Mouse (Mus musculus) heart, adult 2 months (tissue): ENCODE results near the gene Mfrp. TPM values are rescaled to one million over a fixed set of nuclear protein-coding genes. Genes with fewer than 3 reads are reported as not detected.
A peak's percentile ranks its signal among the peaks of the same experiment; 100 is the strongest.

Experiments used
- DNase-seq, 2 experiments: peaks; one replicate each; pipeline ENCODE4 v3.0.0; 2021
- H3K27ac ChIP-seq: fragments of 200-600 bp; 2 replicates; pipeline ENCODE4 v1.8.1; 2022
- H3K27me3 ChIP-seq: fragments of 200-500 bp; 2 replicates; pipeline ENCODE4 v1.6.1; 2012; ENCODE audit warnings: mild to moderate bottlenecking, low read length, inconsistent platforms, mixed read lengths; ENCODE audit not compliant: control insufficient read depth, insufficient read depth
- H3K36me3 ChIP-seq: fragments of 200-500 bp; 2 replicates; pipeline ENCODE4 v1.6.1; 2012; ENCODE audit warnings: low read length, inconsistent platforms; ENCODE audit not compliant: control insufficient read depth, insufficient read depth
- H3K4me1 ChIP-seq: fragments of 200-500 bp; 2 replicates; pipeline ENCODE4 v1.6.1; 2011; ENCODE audit warnings: low read length; ENCODE audit not compliant: control insufficient read depth, insufficient read depth
- H3K4me3 ChIP-seq: fragments of 200-600 bp; 2 replicates; pipeline ENCODE4 v1.8.1; 2022
- H3K79me2 ChIP-seq: fragments of 200-500 bp; replicated peaks from 2 replicates; pipeline ENCODE4 v1.6.1; 2012; ENCODE audit warnings: mild to moderate bottlenecking, inconsistent platforms, low read length, moderate library complexity, mixed read lengths; ENCODE audit not compliant: control insufficient read depth, insufficient read depth
- H3K9ac ChIP-seq: fragments of 200-500 bp; 2 replicates; pipeline ENCODE4 v1.6.1; 2012; ENCODE audit warnings: low read depth, mild to moderate bottlenecking, control low read depth, inconsistent platforms, low read length, mixed read lengths
- CTCF ChIP-seq: fragments of 200-600 bp; IDR thresholded peaks from 2 replicates; pipeline ENCODE4 v1.8.1; 2022; ENCODE audit warnings: antibody characterized with exemption, mild to moderate bottlenecking, moderate library complexity
- EP300 ChIP-seq: fragments of 200-500 bp; IDR thresholded peaks from 2 replicates; pipeline ENCODE4 v1.6.1; 2011; ENCODE audit warnings: low read depth, low read length, control low read depth; ENCODE audit not compliant: insufficient read depth
- POLR2A ChIP-seq: fragments of 200-500 bp; IDR thresholded peaks from 2 replicates; pipeline ENCODE4 v1.6.1; 2011; ENCODE audit warnings: mild to moderate bottlenecking, low read depth, low read length, control low read depth; ENCODE audit not compliant: insufficient read depth
- WGBS: fragments of 180-500 bp; shearing (Covaris S2); methylation state at CpG from one replicate; pipeline ENCODE4 v1.1.7; 2018; 5-methylcytosine and 5-hydroxymethylcytosine counted together
- intact Hi-C: fragments of 180-260 bp; cut with DNase I; formaldehyde crosslinking; loops from one replicate; pipeline ENCODE4 v1.15.1; 2025
- polyA plus RNA-seq: library from polyadenylated mRNA; depleted of rRNA; stranded (reverse); fragments of >200 nt; gene quantifications from 2 replicates; pipeline ENCODE4 v1.2.3, GENCODE M21; 2012
- total RNA-seq, 2 experiments: library from RNA; stranded (reverse); gene quantifications; 2 replicates each; pipeline ENCODE4 v1.2.3; 2021

The Mfrp gene
- total and polyA plus RNA-seq, 3 experiments, result 0.04 to 0.05 TPM; not detected in 1

DNA sequence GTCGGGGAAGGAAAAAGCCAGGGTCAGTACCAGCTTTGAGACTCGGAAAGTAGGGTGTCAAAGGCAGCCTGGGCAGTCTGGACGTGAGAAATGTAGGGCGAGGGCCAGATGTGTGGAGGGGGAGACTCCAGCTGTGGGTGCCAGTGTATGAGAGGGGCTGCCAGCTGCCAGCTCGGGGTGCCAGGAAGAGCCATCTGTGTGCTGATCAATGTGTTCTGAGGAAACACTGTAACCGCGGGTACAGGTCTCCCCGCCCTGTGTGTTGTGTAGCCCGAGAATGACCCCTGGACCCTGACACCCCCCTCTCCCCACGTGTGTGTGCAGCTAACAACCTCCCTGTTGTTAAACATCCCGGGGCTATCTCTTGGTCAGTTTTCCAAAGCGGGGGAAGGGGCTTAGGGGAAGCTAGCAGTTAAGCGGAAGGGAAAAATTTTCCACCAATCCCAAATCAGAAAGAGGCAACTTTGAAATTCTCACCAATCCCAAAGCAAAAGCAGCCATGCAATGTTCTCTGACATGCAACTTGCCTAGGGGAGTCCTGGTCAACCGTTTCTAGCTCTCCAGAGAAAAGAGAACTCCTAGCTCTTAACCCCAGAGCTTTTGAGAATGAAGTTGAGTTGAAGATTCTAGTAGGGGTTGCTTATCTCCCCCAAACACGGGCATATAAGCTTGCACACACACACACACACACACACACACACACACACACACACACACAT lies 34.1 kb upstream of the Mfrp start:
- WGBS, result 5% methylated on average over 15 of the region's 15 CpGs
- Histone ChIP-seq H3K27me3 (no peaks in the 10 kb centered on the region), H3K4me1 (peaks cover 3% of the 10 kb centered on the region; the same call in 1 of the 2 replicates), H3K79me2 (no peaks in the 10 kb centered on the region), H3K9ac (peak overlapping the region; percentile 83), H3K36me3 (no peaks in the 10 kb centered on the region), H3K4me3 (peak overlapping the region; percentile 53), H3K27ac (peak overlapping the region; percentile 82)
- TF ChIP-seq POLR2A, result no peak
- no peak for TF ChIP-seq CTCF
- TF ChIP-seq EP300, result no peak
- DNase-seq, result no peak
- intact Hi-C loops, result no loop called here

DNA sequence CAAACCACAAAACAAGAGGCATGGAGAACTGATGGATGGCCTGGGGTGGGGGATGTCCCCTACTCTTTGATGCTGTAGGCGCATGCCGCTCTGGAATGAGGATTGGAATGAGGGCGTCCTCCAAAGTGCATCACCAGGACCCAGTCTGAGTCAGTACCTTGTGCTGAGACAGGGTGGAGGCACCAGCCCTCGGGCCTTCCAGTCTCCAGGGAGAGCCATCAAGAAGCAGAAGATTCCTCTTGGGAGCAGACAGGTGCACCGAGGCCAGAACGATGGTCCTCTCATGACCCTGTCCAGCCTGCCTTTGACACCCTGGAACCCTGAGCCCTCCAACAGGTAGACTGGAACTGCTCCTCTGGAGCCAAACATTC lies 33.6 kb upstream of the Mfrp start:
- intact Hi-C loops, result loop anchor here (2.0 kb wide), 1 partner anchor 21 kb away; no protein-coding TSS in a partner anchor
- H3K27me3 ChIP-seq, result no peaks in the 10 kb centered on the region
- no peak overlapping the region for H3K4me3 ChIP-seq
- peaks cover 3% of the 10 kb centered on the region; the same call in 1 of the 2 replicates for H3K4me1 ChIP-seq
- no peaks in the 10 kb centered on the region for H3K79me2 ChIP-seq
- no peak overlapping the region; the same call in 1 of the 2 replicates for H3K27ac ChIP-seq
- 66% methylated on average over 6 of the region's 6 CpGs for WGBS
- TF ChIP-seq POLR2A (no peak), CTCF (no peak), EP300 (no peak)
- no peaks in the 10 kb centered on the region for H3K36me3 ChIP-seq
- no peak overlapping the region for H3K9ac ChIP-seq
- peak in 1 of 2 experiments; percentile 39 for DNase-seq

DNA sequence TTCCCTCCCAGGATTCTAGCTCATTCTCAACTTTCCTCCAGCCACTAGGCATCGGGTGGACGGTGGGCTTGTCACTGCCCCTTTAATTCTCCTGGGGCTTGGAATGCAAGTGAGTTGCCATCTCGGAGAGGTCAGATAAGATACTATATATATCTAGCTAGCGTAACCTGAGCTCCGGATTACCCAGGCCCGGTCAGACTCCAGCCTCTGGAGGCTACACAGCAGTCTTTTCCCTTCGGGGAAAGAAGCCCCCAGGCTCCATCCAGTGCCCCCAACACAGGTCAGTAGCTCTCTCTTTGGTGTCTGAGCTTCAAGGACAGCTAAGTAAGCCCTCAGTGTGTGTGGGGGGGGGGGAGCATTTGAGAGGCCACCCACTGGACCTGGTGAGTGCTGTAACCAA lies 32.3 kb upstream of the Mfrp start:
- 13% methylated on average over 7 of the region's 7 CpGs for WGBS
- Histone ChIP-seq H3K36me3 (no peaks in the 10 kb centered on the region), H3K9ac (peak overlapping the region; percentile 83), H3K4me1 (peaks cover 3% of the 10 kb centered on the region; the same call in 1 of the 2 replicates), H3K79me2 (no peaks in the 10 kb centered on the region), H3K27ac (peak overlapping the region; percentile 80), H3K4me3 (peak overlapping the region; percentile 39), H3K27me3 (no peaks in the 10 kb centered on the region)
- TF ChIP-seq POLR2A (peak; percentile 85), CTCF (no peak), EP300 (no peak)
- intact Hi-C loops, result loop anchor here (2.0 kb wide), 1 partner anchor 20 kb away; no protein-coding TSS in a partner anchor
- DNase-seq, result peak in 1 of 2 experiments; percentile 54

DNA sequence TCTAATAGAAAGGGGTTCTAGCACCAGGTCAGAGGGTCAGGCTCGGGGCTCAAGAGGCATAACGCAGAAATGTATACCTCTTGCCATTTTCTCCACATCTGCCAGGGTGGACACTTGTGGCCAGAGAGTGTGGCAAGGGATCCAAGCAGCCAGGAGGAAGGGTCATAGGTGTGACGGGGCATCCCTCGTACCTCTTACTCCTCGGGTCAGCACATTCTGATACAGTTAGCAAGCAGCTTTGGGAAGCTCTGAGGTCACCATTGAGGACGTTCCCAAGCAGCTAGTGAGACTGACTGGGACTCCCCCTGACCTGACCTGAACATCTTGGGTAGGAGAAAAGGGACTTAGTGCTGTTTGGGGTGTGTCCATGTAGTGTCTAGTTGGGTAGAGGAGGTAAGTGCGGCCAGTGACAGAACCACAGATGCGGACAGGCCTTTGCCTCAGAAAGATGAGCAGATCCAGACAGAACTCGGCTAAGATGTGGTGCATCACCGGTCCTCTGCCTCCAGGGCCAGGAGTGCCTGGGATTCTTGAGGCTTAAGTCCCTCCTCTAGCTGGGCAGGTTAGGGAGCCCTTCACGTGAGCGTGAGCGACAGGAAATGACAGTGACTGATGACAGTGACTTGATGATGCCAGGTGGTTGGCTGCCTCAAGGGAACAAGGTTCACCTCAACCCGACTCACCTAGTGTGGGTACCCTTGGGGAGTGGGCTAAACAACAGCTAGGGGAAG lies 31.3 kb upstream of the Mfrp start:
- TF ChIP-seq EP300 (no peak), CTCF (no peak), POLR2A (no peak)
- no peaks in the 10 kb centered on the region for H3K79me2 ChIP-seq
- 54% methylated on average over 14 of the region's 14 CpGs for WGBS
- H3K27ac ChIP-seq, result peak overlapping the region; percentile 80
- peak in 1 of 2 experiments; percentile 35 for DNase-seq
- intact Hi-C loops, result loop anchor here (5.0 kb wide), 1 partner anchor 37 kb away; the partner anchor contains the start of gene C1qtnf5
- peaks cover 3% of the 10 kb centered on the region; the same call in 1 of the 2 replicates for H3K4me1 ChIP-seq
- no peaks in the 10 kb centered on the region for H3K36me3 ChIP-seq
- H3K27me3 ChIP-seq, result no peaks in the 10 kb centered on the region
- peak overlapping the region; percentile 58 for H3K9ac ChIP-seq
- peak overlapping the region; percentile 39 for H3K4me3 ChIP-seq

DNA sequence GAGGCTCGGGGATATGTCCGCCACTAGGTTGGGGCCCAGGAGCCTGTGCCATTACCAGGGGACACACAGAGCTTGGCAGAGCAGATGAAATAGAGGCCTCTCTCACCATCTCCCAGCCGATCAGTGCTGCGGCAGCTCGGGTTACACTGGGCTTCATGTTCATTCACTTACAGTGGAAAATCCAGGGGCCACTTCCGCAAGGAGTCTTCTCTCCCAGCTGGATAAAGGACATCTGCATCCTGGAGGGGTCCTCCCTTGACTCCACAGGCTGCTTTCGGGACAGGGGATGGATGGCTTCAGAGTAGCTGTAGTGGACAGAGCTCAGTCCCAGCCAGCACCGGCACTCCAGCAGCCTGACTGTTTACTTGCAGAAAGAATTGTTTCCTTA lies 30.7 kb upstream of the Mfrp start:
- Histone ChIP-seq H3K79me2 (no peaks in the 10 kb centered on the region), H3K27me3 (no peaks in the 10 kb centered on the region), H3K36me3 (no peaks in the 10 kb centered on the region), H3K4me1 (peaks cover 3% of the 10 kb centered on the region; the same call in 1 of the 2 replicates), H3K9ac (peak overlapping the region; percentile 58), H3K4me3 (peak overlapping the region; percentile 39), H3K27ac (peak overlapping the region; percentile 80)
- intact Hi-C loops, result loop anchor here (5.0 kb wide), 1 partner anchor 36 kb away; the partner anchor contains the start of gene C1qtnf5
- no peak for DNase-seq
- no peak for TF ChIP-seq CTCF
- WGBS, result 37% methylated on average over 8 of the region's 8 CpGs
